Mouse (Mus musculus): ENCODE data around the gene Letmd1.

DNA sequence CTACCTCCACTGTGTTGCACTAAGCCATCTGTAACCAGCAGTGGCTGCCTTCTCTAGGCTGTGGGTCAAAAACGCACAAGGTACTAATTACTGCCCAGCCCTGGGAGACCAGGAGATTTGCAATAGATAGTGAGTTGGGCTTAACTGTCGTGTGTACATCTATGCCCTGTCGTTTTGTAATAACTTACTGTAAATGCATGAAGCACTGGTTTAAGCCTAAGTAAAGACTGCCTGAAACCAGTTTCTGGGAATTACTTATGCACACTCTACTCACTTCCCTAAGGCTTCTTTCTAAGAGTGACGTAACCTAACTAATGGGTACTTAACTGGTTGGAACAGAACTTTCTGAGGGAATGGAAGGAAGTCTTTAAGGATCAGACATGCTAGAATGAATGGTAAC is 10.1 kb downstream of the Letmd1 start:
- TF ChIP-seq CTCF (IDR thresholded peaks at IDR 0.05; ENCODE audit: low read depth, low read length) (no peak), POLR2A (IDR thresholded peaks at IDR 0.05; ENCODE audit: extremely low read depth, insufficient read depth, low read length) (no peak)

Measured in liver, adult 2 months (tissue).